Comparison of ENCODE assay signal across 10 mouse cellular contexts in the genomic region with DNA sequence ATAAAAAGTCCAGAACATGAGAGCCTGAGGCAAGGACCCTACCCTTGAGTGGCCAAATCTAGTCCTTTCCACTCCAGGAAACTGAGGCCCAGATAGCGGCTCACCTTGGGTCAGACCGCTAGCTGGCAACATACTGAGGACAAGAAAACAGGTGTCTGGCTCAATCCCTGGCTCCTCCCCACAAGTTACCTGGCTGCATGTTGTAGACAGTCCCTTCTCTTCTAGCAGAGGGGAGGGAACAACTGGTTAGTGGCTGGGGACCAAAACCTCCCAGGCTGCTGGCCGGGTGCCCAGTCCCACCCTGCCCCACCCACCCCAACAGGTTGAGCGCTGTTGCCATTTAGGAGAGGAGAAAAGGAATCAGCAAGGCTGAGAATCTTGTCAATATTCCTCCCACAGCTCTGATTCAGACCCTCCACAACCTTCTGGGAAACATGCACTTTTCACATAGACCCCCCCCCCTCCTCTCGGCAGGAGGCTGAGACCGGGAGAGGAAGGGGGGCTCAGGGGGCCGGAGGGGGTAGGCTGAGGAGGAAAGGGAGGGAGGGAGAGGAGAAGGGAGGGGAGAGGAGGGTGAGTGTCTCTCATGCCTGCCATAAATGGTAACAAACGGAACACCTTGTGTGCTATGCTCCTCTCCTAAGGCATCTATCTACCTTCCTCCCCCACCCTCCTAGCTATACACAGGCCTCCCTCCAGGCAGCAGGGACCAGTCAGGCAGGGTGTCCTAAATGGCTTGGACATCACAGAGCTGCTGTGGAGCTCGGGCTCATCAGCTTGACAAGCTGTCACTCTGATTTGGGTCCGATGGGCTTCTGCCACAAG.
DNase-seq lines count a peak whose midpoint lies in the region; ATAC-seq lines count a peak whose summit lies in the region.
"Had no signal": no experiment of that assay in that cellular context is flagged by ENCODE, and none has a peak within 500 bp of the region (broad histone marks: within the 10 kb centered on the region; RNA-seq: fewer than 3 reads in every experiment).

No protein-coding gene starts in this region.

- H3K4me1 ChIP-seq in kidney, embryonic 15.5 days, result peaks cover 37% of the 10 kb centered on the region
- peaks cover 32% of the 10 kb centered on the region for H3K4me1 ChIP-seq in forebrain, embryonic 13.5 days
- peaks cover 17% of the 10 kb centered on the region for H3K4me1 ChIP-seq in intestine, embryonic 16.5 days (ENCODE audit: control insufficient read depth, insufficient read depth, low read length)
- H3K4me1 ChIP-seq in neural tube, embryonic 15.5 days, result peaks cover 21% of the 10 kb centered on the region

- ATAC-seq in kidney, embryonic 15.5 days (replicated peaks; ENCODE audit: low FRiP score), result peak; percentile 55
- peak; percentile 46; the same call in 1 of the 2 replicates for ATAC-seq in forebrain, embryonic 13.5 days
- peak; percentile 55 for ATAC-seq in intestine, embryonic 16.5 days
- peak; percentile 9; the same call in 1 of the 2 replicates for ATAC-seq in neural tube, embryonic 15.5 days (ENCODE audit: low FRiP score)
- no peak for ATAC-seq in granulocyte monocyte progenitor cell, adult 5-6 weeks (replicated peaks; ENCODE audit: poor library complexity, severe bottlenecking)

- H3K4me2 ChIP-seq in kidney, embryonic 15.5 days, result no peak overlapping the region
- H3K4me2 ChIP-seq in forebrain, embryonic 13.5 days, result peak overlapping the region; percentile 43
- H3K4me2 ChIP-seq in intestine, embryonic 16.5 days (ENCODE audit: low read depth, low read length), result no peak overlapping the region
- H3K4me2 ChIP-seq in neural tube, embryonic 15.5 days, result no peak overlapping the region
- H3K4me2 ChIP-seq: liver, embryonic 13.5 days had no signal

- H3K27me3 ChIP-seq in kidney, embryonic 15.5 days, result no peaks in the 10 kb centered on the region
- H3K27me3 ChIP-seq in forebrain, embryonic 13.5 days, result peaks cover 30% of the 10 kb centered on the region
- H3K27me3 ChIP-seq in intestine, embryonic 16.5 days (replicated peaks; ENCODE audit: control insufficient read depth, insufficient read depth, low read length), result no peaks in the 10 kb centered on the region
- no peaks in the 10 kb centered on the region for H3K27me3 ChIP-seq in neural tube, embryonic 15.5 days (replicated peaks)
- H3K27me3 ChIP-seq: liver, embryonic 13.5 days had no signal

- no peak for DNase-seq in kidney, adult 18-20 months
- no peak for DNase-seq in adrenal gland, adult 18-20 months (ENCODE audit: low spot score in 2 of 2)
- DNase-seq: kidney, adult 11 months; liver, embryonic 13.5 days; thymus, adult 2 months had no signal

- H3K27ac ChIP-seq in kidney, embryonic 15.5 days, result no peak overlapping the region
- peak overlapping the region; percentile 58; the same call in 1 of the 2 replicates for H3K27ac ChIP-seq in forebrain, embryonic 13.5 days
- H3K27ac ChIP-seq in intestine, embryonic 16.5 days (ENCODE audit: low read length), result peak overlapping the region; percentile 69
- no peak overlapping the region for H3K27ac ChIP-seq in neural tube, embryonic 15.5 days (replicated peaks)
- H3K27ac ChIP-seq: liver, embryonic 13.5 days had no signal

- no peaks in the 10 kb centered on the region for H3K36me3 ChIP-seq in kidney, embryonic 15.5 days
- H3K36me3 ChIP-seq in forebrain, embryonic 13.5 days (ENCODE audit: poor library complexity, severe bottlenecking), result no peaks in the 10 kb centered on the region
- no peaks in the 10 kb centered on the region for H3K36me3 ChIP-seq in intestine, embryonic 16.5 days (ENCODE audit: control insufficient read depth, insufficient read depth, low read length)
- H3K36me3 ChIP-seq in neural tube, embryonic 15.5 days, result no peaks in the 10 kb centered on the region
- H3K36me3 ChIP-seq: liver, embryonic 13.5 days had no signal

- no peak overlapping the region for H3K4me3 ChIP-seq in kidney, embryonic 15.5 days (replicated peaks)
- no peak overlapping the region for H3K4me3 ChIP-seq in forebrain, embryonic 13.5 days
- H3K4me3 ChIP-seq in intestine, embryonic 16.5 days (ENCODE audit: low read length), result no peak overlapping the region
- H3K4me3 ChIP-seq in neural tube, embryonic 15.5 days (replicated peaks), result no peak overlapping the region
- H3K4me3 ChIP-seq: liver, embryonic 13.5 days had no signal

- H3K9ac ChIP-seq in kidney, embryonic 15.5 days, result no peak overlapping the region
- H3K9ac ChIP-seq in forebrain, embryonic 13.5 days, result 0 out of 2 replicates have a peak overlapping the region, but pooled peaks have one; percentile 30
- H3K9ac ChIP-seq in intestine, embryonic 16.5 days (ENCODE audit: low read depth, low read length), result peak overlapping the region; percentile 23; the same call in 1 of the 2 replicates
- H3K9ac ChIP-seq in neural tube, embryonic 15.5 days (replicated peaks), result no peak overlapping the region; the same call in 1 of the 2 replicates
- H3K9ac ChIP-seq: liver, embryonic 13.5 days had no signal

- 36% methylated on average over 8 of the region's 10 CpGs for WGBS in kidney, embryonic 15.5 days
- 34% methylated on average over 7 of the region's 10 CpGs for WGBS in forebrain, embryonic 13.5 days
- WGBS in intestine, embryonic 16.5 days, result 30% methylated on average over 9 of the region's 10 CpGs
- 31% methylated on average over 7 of the region's 10 CpGs for WGBS in neural tube, embryonic 15.5 days

- H3K9me3 ChIP-seq in kidney, embryonic 15.5 days (replicated peaks), result no peaks in the 10 kb centered on the region
- H3K9me3 ChIP-seq in forebrain, embryonic 13.5 days (replicated peaks), result no peaks in the 10 kb centered on the region
- no peaks in the 10 kb centered on the region for H3K9me3 ChIP-seq in intestine, embryonic 16.5 days (ENCODE audit: control insufficient read depth, low read length)
- no peaks in the 10 kb centered on the region for H3K9me3 ChIP-seq in neural tube, embryonic 15.5 days (replicated peaks)
- H3K9me3 ChIP-seq: liver, embryonic 13.5 days had no signal

Comparison
In these comparisons a context has a peak if more than half of its experiments do, and no peak if none do; other contexts are left out.
1. H3K27ac ChIP-seq: peak in forebrain, embryonic 13.5 days (single experiment) and intestine, embryonic 16.5 days (single experiment); none in kidney, embryonic 15.5 days (single experiment) and neural tube, embryonic 15.5 days (single experiment).
2. H3K9ac ChIP-seq: peak in forebrain, embryonic 13.5 days (single experiment) and intestine, embryonic 16.5 days (single experiment); none in kidney, embryonic 15.5 days (single experiment) and neural tube, embryonic 15.5 days (single experiment).